ENCODE assay signal across 17 mouse cellular contexts in genomic region chr13:109407371-109407770, GRCm38 (mm10).
"Had no signal": no experiment of that assay in that cellular context is flagged by ENCODE, and none has a peak within 500 bp of the region (broad histone marks: within the 10 kb centered on the region; RNA-seq: fewer than 3 reads in every experiment).

No protein-coding gene starts in this region.

- H3K9me3 ChIP-seq: kidney, embryonic 15.5 days; limb, embryonic 10.5 days; liver, embryonic 15.5 days; midbrain, embryonic 10.5 days; neural tube, embryonic 13.5 days; stomach, embryonic 15.5 days had no signal

- H3K9ac ChIP-seq: kidney, embryonic 15.5 days; liver, embryonic 15.5 days; lung, embryonic 14.5 days; neural tube, embryonic 13.5 days; stomach, embryonic 15.5 days had no signal

- H3K4me3 ChIP-seq: kidney, embryonic 15.5 days; limb, embryonic 10.5 days; liver, embryonic 15.5 days; midbrain, embryonic 10.5 days; neural tube, embryonic 13.5 days; stomach, embryonic 15.5 days had no signal

- H3K27ac ChIP-seq: kidney, embryonic 15.5 days; limb, embryonic 10.5 days; liver, embryonic 15.5 days; midbrain, embryonic 10.5 days; neural tube, embryonic 13.5 days; stomach, embryonic 15.5 days had no signal

- DNase-seq: kidney, postnatal 14 days; lung, embryonic 14.5 days; lung, postnatal 10 days; lung, postnatal 4 days; retina, postnatal 1 day; right cerebral cortex, postnatal 4 days; spleen, adult 18-20 months; thymus, adult 2 months; thymus, postnatal 25 days had no signal

- H3K4me1 ChIP-seq: kidney, embryonic 15.5 days; limb, embryonic 10.5 days; liver, embryonic 15.5 days; neural tube, embryonic 13.5 days; stomach, embryonic 15.5 days had no signal

- ATAC-seq: midbrain, embryonic 16.5 days had no signal

- H3K27me3 ChIP-seq: kidney, embryonic 15.5 days; liver, embryonic 15.5 days; neural tube, embryonic 13.5 days; stomach, embryonic 15.5 days had no signal

- H3K36me3 ChIP-seq: kidney, embryonic 15.5 days; limb, embryonic 10.5 days; liver, embryonic 15.5 days; midbrain, embryonic 10.5 days; neural tube, embryonic 13.5 days; stomach, embryonic 15.5 days had no signal

- H3K4me2 ChIP-seq: kidney, embryonic 15.5 days; liver, embryonic 11.5 days; liver, embryonic 15.5 days; lung, embryonic 14.5 days; neural tube, embryonic 13.5 days; stomach, embryonic 15.5 days had no signal
